Mouse (Mus musculus): ENCODE measurements around the gene Defb36. TPM values are rescaled to one million over a fixed set of nuclear protein-coding genes. Genes with fewer than 3 reads are reported as not detected.

Gene Defb36
- polyA plus RNA-seq (2011; ENCODE audit: insufficient read depth, insufficient read length, low replicate concordance, missing spikeins) = not detected in 2 replicates

- Histone ChIP-seq H3K4me1 (ENCODE audit: control insufficient read depth, insufficient read depth, low read length) (no peaks in the 10 kb centered on the region), H3K4me3 (replicated peaks; ENCODE audit: control insufficient read depth, low read depth, low read length) (no peak within 1 kb of the TSS), H3K27ac (ENCODE audit: control insufficient read depth, insufficient read depth, low read depth, low read length, poor library complexity) (no peak within 1 kb of the TSS)
- TF ChIP-seq CTCF (IDR thresholded peaks at IDR 0.05; ENCODE audit: control insufficient read depth, insufficient read depth, low read length) (peak; percentile 54; the same call in 1 of the 2 replicates), POLR2A (IDR thresholded peaks at IDR 0.05; ENCODE audit: borderline replicate concordance, control insufficient read depth, low read depth, low read length) (no peak)
- WGBS = 71% methylated on average over 15 of the region's 15 CpGs
These were observed at the start of gene Defb36 for GRCm38 (mm10) chr2:152604057-152604456. Gene Defb36, plus strand, starts transcription at chr2:152604327.

DNA sequence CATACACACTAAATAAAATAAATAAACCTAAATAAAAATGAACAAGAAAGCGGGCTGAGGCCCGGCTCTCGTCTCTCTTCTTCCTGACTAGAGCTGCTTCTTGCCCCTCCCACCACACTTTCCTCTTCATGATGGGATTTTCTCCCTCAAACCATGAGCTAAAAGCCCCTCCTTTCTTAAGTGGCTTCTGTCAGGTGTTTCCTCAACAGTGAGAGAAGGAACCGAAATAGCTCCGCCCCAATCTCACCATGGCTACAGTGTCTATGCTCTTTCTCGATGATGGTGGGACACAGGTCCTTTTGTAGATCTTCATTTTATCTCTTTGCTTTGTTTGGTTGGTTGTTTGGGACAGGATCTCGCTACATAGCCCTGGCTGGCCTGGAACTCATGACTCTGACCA is 47.5 kb upstream of the Defb36 start:
- WGBS = 26% methylated on average over 7 of the region's 7 CpGs
- no peak overlapping the region for H3K4me3 ChIP-seq (replicated peaks; ENCODE audit: control insufficient read depth, low read depth, low read length)
- H3K4me1 ChIP-seq (ENCODE audit: control insufficient read depth, insufficient read depth, low read length) = no peaks in the 10 kb centered on the region
- TF ChIP-seq CTCF (IDR thresholded peaks at IDR 0.05; ENCODE audit: control insufficient read depth, insufficient read depth, low read length) (no peak), POLR2A (IDR thresholded peaks at IDR 0.05; ENCODE audit: borderline replicate concordance, control insufficient read depth, low read depth, low read length) (no peak)
- H3K27ac ChIP-seq (ENCODE audit: control insufficient read depth, insufficient read depth, low read depth, low read length, poor library complexity) = no peak overlapping the region

DNA sequence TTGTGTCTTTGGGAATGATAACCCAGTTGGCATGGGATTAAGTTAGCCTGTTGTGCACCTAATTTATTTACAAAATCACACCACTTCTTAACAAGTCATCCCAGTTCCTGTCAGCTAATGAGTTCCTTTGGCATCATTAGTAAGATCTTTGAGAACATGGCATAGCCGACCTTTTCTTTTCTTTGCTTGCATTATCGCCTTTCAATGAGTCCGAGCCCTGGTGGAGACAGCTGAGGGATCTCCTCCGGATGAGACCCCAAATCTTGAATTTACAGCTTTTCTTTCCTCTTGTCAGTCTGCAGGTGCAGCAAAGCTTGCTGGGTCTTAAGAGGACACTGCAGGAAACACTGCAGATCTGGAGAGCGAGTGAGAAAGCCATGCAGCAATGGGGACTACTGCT is 35.1 kb upstream of the Defb36 start, which contains the start of gene Gm17416:
Gene Gm17416, plus strand, starts transcription at position 301 of the 400 bp plus-strand sequence.
- 81% methylated on average over 5 of the region's 5 CpGs for WGBS
- TF ChIP-seq POLR2A (IDR thresholded peaks at IDR 0.05; ENCODE audit: borderline replicate concordance, control insufficient read depth, low read depth, low read length) (no peak), CTCF (IDR thresholded peaks at IDR 0.05; ENCODE audit: control insufficient read depth, insufficient read depth, low read length) (no peak)
- Histone ChIP-seq H3K4me3 (replicated peaks; ENCODE audit: control insufficient read depth, low read depth, low read length) (no peak within 1 kb of the TSS), H3K27ac (ENCODE audit: control insufficient read depth, insufficient read depth, low read depth, low read length, poor library complexity) (no peak within 1 kb of the TSS), H3K4me1 (ENCODE audit: control insufficient read depth, insufficient read depth, low read length) (no peaks in the 10 kb centered on the region)

DNA sequence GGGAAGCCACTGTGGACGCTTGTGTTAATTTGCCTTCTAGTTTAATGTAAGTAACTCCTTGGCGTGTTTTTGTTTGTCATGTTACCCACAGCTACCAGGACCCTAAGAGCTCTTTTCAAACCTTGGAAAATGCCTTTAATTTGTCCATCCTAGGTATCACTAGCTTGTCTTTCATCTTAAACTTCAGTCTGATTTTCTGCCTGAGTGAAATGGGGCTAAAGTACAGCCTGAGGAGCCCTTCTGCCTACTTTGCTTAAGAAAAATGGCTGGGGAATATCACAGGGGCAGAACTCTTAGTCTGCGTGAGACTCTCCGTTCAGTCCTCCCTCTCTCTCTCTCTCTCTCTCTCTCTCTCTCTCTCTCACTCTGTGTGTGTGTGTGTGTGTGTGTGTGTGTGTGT is 34.2 kb upstream of the Defb36 start:
- 68% methylated on average over 4 of the region's 4 CpGs for WGBS
- no peak overlapping the region for H3K4me3 ChIP-seq (replicated peaks; ENCODE audit: control insufficient read depth, low read depth, low read length)
- TF ChIP-seq POLR2A (IDR thresholded peaks at IDR 0.05; ENCODE audit: borderline replicate concordance, control insufficient read depth, low read depth, low read length) (no peak), CTCF (IDR thresholded peaks at IDR 0.05; ENCODE audit: control insufficient read depth, insufficient read depth, low read length) (no peak)
- H3K27ac ChIP-seq (ENCODE audit: control insufficient read depth, insufficient read depth, low read depth, low read length, poor library complexity) = no peak overlapping the region
- no peaks in the 10 kb centered on the region for H3K4me1 ChIP-seq (ENCODE audit: control insufficient read depth, insufficient read depth, low read length)

DNA sequence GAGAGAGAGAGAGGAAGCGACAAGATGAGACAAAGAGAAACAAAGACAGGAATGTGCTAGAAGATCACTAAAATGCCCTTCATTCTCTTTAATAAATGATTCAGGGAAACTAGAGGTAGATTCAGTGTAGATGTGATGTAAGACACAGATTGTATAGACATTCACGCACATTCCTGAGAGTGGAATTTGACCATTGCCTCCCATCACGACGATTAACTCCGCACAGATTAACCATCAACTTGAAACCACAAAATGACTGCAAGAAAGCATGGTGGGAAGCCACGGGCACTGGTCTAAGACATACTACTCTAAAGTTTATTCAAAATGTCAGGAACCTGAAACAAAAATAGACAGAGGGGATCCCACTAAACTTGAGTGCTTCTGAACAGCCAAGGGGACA is 33.8 kb upstream of the Defb36 start:
- 54% methylated on average over 6 of the region's 6 CpGs for WGBS
- H3K4me3 ChIP-seq (replicated peaks; ENCODE audit: control insufficient read depth, low read depth, low read length) = no peak overlapping the region
- no peak for TF ChIP-seq POLR2A (IDR thresholded peaks at IDR 0.05; ENCODE audit: borderline replicate concordance, control insufficient read depth, low read depth, low read length)
- TF ChIP-seq CTCF (IDR thresholded peaks at IDR 0.05; ENCODE audit: control insufficient read depth, insufficient read depth, low read length) = no peak
- no peak overlapping the region for H3K27ac ChIP-seq (ENCODE audit: control insufficient read depth, insufficient read depth, low read depth, low read length, poor library complexity)
- H3K4me1 ChIP-seq (ENCODE audit: control insufficient read depth, insufficient read depth, low read length) = no peaks in the 10 kb centered on the region

GRCm38 (mm10) chr2:152572114-152572794 is 31.9 kb upstream of the Defb36 start, which contains the start of gene Defb21:
Gene Defb21, plus strand, starts transcription at chr2:152572744.
- 58% methylated on average over 11 of the region's 11 CpGs for WGBS

GRCm38 (mm10) chr2:152573484-152573883 is 30.6 kb upstream of the Defb36 start:
- H3K4me3 ChIP-seq (replicated peaks; ENCODE audit: control insufficient read depth, low read depth, low read length) = no peak overlapping the region
- no peaks in the 10 kb centered on the region for H3K4me1 ChIP-seq (ENCODE audit: control insufficient read depth, insufficient read depth, low read length)
- H3K27ac ChIP-seq (ENCODE audit: control insufficient read depth, insufficient read depth, low read depth, low read length, poor library complexity) = no peak overlapping the region
- no peak for TF ChIP-seq CTCF (IDR thresholded peaks at IDR 0.05; ENCODE audit: control insufficient read depth, insufficient read depth, low read length)
- no peak for TF ChIP-seq POLR2A (IDR thresholded peaks at IDR 0.05; ENCODE audit: borderline replicate concordance, control insufficient read depth, low read depth, low read length)
- WGBS = 84% methylated on average over 8 of the region's 8 CpGs

More at GRCm38 (mm10) chr2:152572114-152572794, 31.9 kb upstream of the Defb36 start, which contains the start of gene Defb21:
- TF ChIP-seq CTCF (IDR thresholded peaks at IDR 0.05; ENCODE audit: control insufficient read depth, insufficient read depth, low read length) = peak; percentile 45
- no peak for TF ChIP-seq POLR2A (IDR thresholded peaks at IDR 0.05; ENCODE audit: borderline replicate concordance, control insufficient read depth, low read depth, low read length)
- Histone ChIP-seq H3K4me3 (replicated peaks; ENCODE audit: control insufficient read depth, low read depth, low read length) (no peak within 1 kb of the TSS), H3K4me1 (ENCODE audit: control insufficient read depth, insufficient read depth, low read length) (no peaks in the 10 kb centered on the region), H3K27ac (ENCODE audit: control insufficient read depth, insufficient read depth, low read depth, low read length, poor library complexity) (no peak within 1 kb of the TSS)

DNA sequence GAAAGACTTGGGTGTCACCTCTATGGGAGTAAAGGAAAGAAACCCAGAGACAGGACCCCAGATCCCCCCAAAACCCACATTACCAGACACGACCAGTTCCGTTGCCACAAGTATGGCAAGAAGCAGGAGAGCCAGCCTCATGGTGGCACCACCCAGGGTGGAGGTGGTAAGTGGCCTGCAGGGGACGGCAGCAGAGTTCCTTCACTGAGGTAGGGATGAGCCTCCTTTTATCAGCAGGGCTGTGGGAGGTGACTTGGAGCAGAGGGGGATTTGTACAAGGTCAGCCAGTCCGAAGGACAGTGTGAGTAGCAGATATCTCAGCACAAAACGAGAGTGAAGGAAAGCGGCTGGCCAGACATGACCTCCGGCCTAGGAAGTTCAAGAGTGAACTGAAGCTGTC is 24.0 kb upstream of the Defb36 start, which contains the start of gene Defb19:
Gene Defb19, minus strand, starts transcription at position 206 of the 400 bp plus-strand sequence.
- TF ChIP-seq POLR2A (IDR thresholded peaks at IDR 0.05; ENCODE audit: borderline replicate concordance, control insufficient read depth, low read depth, low read length) (no peak), CTCF (IDR thresholded peaks at IDR 0.05; ENCODE audit: control insufficient read depth, insufficient read depth, low read length) (no peak)
- Histone ChIP-seq H3K4me3 (replicated peaks; ENCODE audit: control insufficient read depth, low read depth, low read length) (no peak within 1 kb of the TSS), H3K4me1 (ENCODE audit: control insufficient read depth, insufficient read depth, low read length) (no peaks in the 10 kb centered on the region), H3K27ac (ENCODE audit: control insufficient read depth, insufficient read depth, low read depth, low read length, poor library complexity) (no peak within 1 kb of the TSS)
- WGBS = 80% methylated on average over 7 of the region's 7 CpGs
